Mouse (Mus musculus) myocyte (in vitro differentiated cells): ENCODE data around the gene Cyth2.

ENCODE experiments used
- CEBPB ChIP-seq: IDR thresholded peaks from 2 replicates; pipeline ENCODE4 v1.6.1; 2011; ENCODE audit warnings: mild to moderate bottlenecking, moderate library complexity; ENCODE audit not compliant: poor library complexity, insufficient read depth, severe bottlenecking
- E2F4 ChIP-seq: IDR thresholded peaks from one replicate; pipeline ENCODE4 v1.6.1; 2011; ENCODE audit warnings: mild to moderate bottlenecking, control low read depth, moderate library complexity; ENCODE audit not compliant: insufficient read depth
- MAX ChIP-seq: IDR thresholded peaks from one replicate; pipeline ENCODE4 v1.6.1; 2011; ENCODE audit warnings: low read depth, mild to moderate bottlenecking, control low read depth
- MYOD1 ChIP-seq, 3 experiments: IDR thresholded peaks; one replicate each; pipeline ENCODE4 v1.6.1; 2011; ENCODE audit warnings: control low read depth in 2 of 3, low read depth in 2 of 3, mild to moderate bottlenecking in 2 of 3, moderate library complexity in 1 of 3; ENCODE audit not compliant: insufficient read length in 2 of 3, control insufficient read depth in 1 of 3
- MYOG ChIP-seq, 3 experiments: IDR thresholded peaks; one replicate each; pipeline ENCODE4 v1.6.1; 2011; ENCODE audit warnings: control low read depth in 2 of 3, low read depth in 2 of 3, mild to moderate bottlenecking in 2 of 3; ENCODE audit not compliant: insufficient read length in 2 of 3, control insufficient read depth in 1 of 3, insufficient read depth in 1 of 3
- POLR2A ChIP-seq: IDR thresholded peaks from one replicate; pipeline ENCODE4 v1.6.1; 2011; ENCODE audit warnings: low read depth, mild to moderate bottlenecking, control low read depth, moderate library complexity; ENCODE audit not compliant: insufficient read length
- REST ChIP-seq: IDR thresholded peaks from one replicate; pipeline ENCODE4 v1.6.1; 2011; ENCODE audit warnings: mild to moderate bottlenecking, control low read depth, moderate library complexity; ENCODE audit not compliant: insufficient read depth, insufficient read length
- SRF ChIP-seq: IDR thresholded peaks from one replicate; pipeline ENCODE4 v1.6.1; 2011; ENCODE audit warnings: low read depth; ENCODE audit not compliant: control insufficient read depth, insufficient read length
- TCF12 ChIP-seq: IDR thresholded peaks from one replicate; pipeline ENCODE4 v1.6.1; 2011; ENCODE audit warnings: mild to moderate bottlenecking, control low read depth; ENCODE audit not compliant: poor library complexity, insufficient read depth, severe bottlenecking
- TCF3 ChIP-seq: IDR thresholded peaks from one replicate; pipeline ENCODE4 v1.6.1; 2011; ENCODE audit warnings: low read depth, control low read depth; ENCODE audit not compliant: insufficient read length
- USF1 ChIP-seq: IDR thresholded peaks from one replicate; pipeline ENCODE4 v1.6.1; 2011; ENCODE audit warnings: low read depth, mild to moderate bottlenecking, control low read depth, moderate library complexity

DNA sequence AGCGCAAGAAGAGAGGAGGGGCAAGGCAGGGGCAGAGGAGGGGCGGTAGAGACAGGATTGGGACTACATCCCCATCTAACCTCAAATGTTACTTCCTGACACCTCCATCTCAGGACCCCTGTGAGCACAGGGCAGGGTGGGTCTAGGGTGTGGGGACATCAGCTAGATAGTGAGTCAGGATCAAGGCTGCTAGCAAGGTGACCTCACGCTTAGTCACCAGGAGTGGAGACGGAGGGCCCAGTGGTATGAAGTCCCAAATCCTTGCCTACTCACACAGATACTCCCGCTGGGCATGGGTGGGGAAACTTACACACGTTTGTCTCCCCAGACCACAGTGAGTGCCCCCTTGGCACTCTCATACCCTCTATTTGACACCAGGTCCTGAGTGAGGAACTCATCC, 11.8 kb downstream of the Cyth2 start:
- no peak for TF ChIP-seq MYOG (IDR thresholded peaks at IDR 0.05; ENCODE audit: control insufficient read depth in 1 of 3, insufficient read depth in 1 of 3, insufficient read length in 2 of 3, low read depth in 2 of 3)
- TF ChIP-seq POLR2A, result no peak
- no peak for TF ChIP-seq REST
- TF ChIP-seq CEBPB, result no peak
- no peak for TF ChIP-seq USF1
- TF ChIP-seq TCF3, result no peak
- TF ChIP-seq MAX, result no peak
- TF ChIP-seq SRF, result no peak
- no peak for TF ChIP-seq E2F4
- no peak for TF ChIP-seq MYOD1 (IDR thresholded peaks at IDR 0.05; ENCODE audit: control insufficient read depth in 1 of 3, insufficient read length in 2 of 3, low read depth in 2 of 3)
- no peak for TF ChIP-seq TCF12
